Mouse (Mus musculus) hindbrain, embryonic 13.5 days (tissue): Measurements from ENCODE around the gene Ubash3b. TPM values are rescaled to one million over a fixed set of nuclear protein-coding genes. Genes with fewer than 3 reads are reported as not detected.
A peak's percentile ranks its signal among the peaks of the same experiment; 100 is the strongest.

ENCODE experiments used
- ATAC-seq: fragments of 200-750 bp; cut with Nextera tagmentation; 2 replicates; pipeline ENCODE4 v1.8.0; 2017; ENCODE audit warnings: moderate TSS enrichment; ENCODE audit not compliant: low FRiP score
- H3K27ac ChIP-seq: fragments of 300-500 bp; sonication (generic); 2 replicates; pipeline ENCODE4 v1.5.1; 2015; ENCODE audit warnings: inconsistent platforms, mild to moderate bottlenecking, moderate library complexity
- H3K27me3 ChIP-seq: fragments of 300-500 bp; sonication (generic); 2 replicates; pipeline ENCODE4 v1.6.1; 2015; ENCODE audit warnings: mild to moderate bottlenecking, inconsistent platforms
- H3K36me3 ChIP-seq: fragments of 300-500 bp; sonication (generic); 2 replicates; pipeline ENCODE4 v1.6.1; 2015; ENCODE audit warnings: mild to moderate bottlenecking, inconsistent platforms
- H3K4me1 ChIP-seq: fragments of 300-500 bp; sonication (generic); replicated peaks from 2 replicates; pipeline ENCODE4 v1.6.1; 2015; ENCODE audit warnings: inconsistent platforms
- H3K4me2 ChIP-seq: fragments of 300-500 bp; sonication (generic); 2 replicates; pipeline ENCODE4 v1.6.1; 2015; ENCODE audit warnings: inconsistent platforms, mild to moderate bottlenecking, moderate library complexity
- H3K4me3 ChIP-seq: fragments of 300-500 bp; sonication (generic); 2 replicates; pipeline ENCODE4 v1.5.1; 2015; ENCODE audit warnings: mild to moderate bottlenecking, inconsistent platforms
- H3K9ac ChIP-seq: fragments of 300-500 bp; sonication (generic); 2 replicates; pipeline ENCODE4 v1.6.1; 2015; ENCODE audit warnings: mild to moderate bottlenecking, inconsistent platforms
- H3K9me3 ChIP-seq: fragments of 300-500 bp; sonication (generic); 2 replicates; pipeline ENCODE4 v1.6.1; 2016; ENCODE audit warnings: inconsistent platforms
- WGBS: fragments of 180-500 bp; shearing (Covaris S2); methylation state at CpG from one replicate; pipeline ENCODE4 v1.1.7; 2015; 5-methylcytosine and 5-hydroxymethylcytosine counted together
- polyA plus RNA-seq: library from polyadenylated mRNA; unstranded; fragments of >200 nt; fragmentation: Nextera tagmentation; extraction: Ambion mirVana; gene quantifications from 2 replicates; pipeline ENCODE4 v1.2.1, GENCODE M21; 2015

Ubash3b gene
- polyA plus RNA-seq, 1 experiment from 2014 or later, result 18.2 TPM

DNA sequence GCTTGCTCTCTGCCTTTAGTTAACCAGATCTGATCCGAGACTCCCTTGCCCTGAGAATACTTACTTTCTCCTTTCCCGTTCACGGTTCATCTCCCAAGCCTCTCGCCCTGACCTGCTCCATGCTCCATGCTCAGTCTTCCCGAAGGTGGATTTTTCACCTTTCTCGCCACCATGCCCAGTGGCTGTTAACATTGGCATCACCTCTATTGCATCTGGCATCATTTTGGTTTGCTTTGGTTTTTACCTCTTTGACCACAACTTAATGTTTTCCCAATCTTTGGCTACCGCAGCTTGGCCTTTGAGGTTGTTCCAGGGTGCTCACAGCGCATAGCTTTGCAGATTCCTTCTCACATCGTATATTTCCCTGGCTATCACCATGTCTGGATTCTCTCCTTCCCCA, 26.0 kb upstream of the Ubash3b start:
- no peaks in the 10 kb centered on the region for H3K36me3 ChIP-seq
- no peak for ATAC-seq
- no peak overlapping the region for H3K27ac ChIP-seq
- no peak overlapping the region for H3K9ac ChIP-seq
- 93% methylated on average over 9 of the region's 9 CpGs for WGBS
- H3K27me3 ChIP-seq, result no peaks in the 10 kb centered on the region
- H3K4me1 ChIP-seq, result 0 out of 2 replicates have a peak, but pooled peaks cover 8% of the 10 kb centered on the region
- no peak overlapping the region for H3K4me3 ChIP-seq
- no peaks in the 10 kb centered on the region for H3K9me3 ChIP-seq
- no peak overlapping the region for H3K4me2 ChIP-seq

DNA sequence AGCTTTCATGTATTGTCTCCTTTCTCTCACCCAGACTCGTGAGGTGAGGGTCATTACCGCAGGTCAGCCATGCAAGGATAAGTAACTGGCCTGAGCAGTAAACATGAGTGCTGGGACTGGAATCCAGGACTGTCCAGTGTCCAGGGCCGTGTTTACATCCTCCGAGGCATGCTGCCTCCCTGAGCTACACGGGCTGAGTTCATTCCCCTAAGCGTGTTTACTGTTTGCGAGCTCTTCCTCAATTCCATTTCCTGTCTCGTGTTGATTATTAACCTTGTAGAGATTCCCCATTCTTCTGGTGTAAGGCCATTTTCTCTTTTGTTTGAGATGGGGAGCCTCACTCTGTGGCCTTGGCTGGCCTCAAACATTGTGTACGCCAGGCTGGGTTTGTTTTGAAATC, 23.8 kb upstream of the Ubash3b start:
- Histone ChIP-seq H3K4me1 (no peaks in the 10 kb centered on the region), H3K9ac (no peak overlapping the region), H3K4me2 (no peak overlapping the region), H3K27me3 (no peaks in the 10 kb centered on the region), H3K36me3 (no peaks in the 10 kb centered on the region), H3K9me3 (no peaks in the 10 kb centered on the region), H3K27ac (no peak overlapping the region), H3K4me3 (no peak overlapping the region)
- no peak for ATAC-seq
- WGBS, result 61% methylated on average over 9 of the region's 9 CpGs

DNA sequence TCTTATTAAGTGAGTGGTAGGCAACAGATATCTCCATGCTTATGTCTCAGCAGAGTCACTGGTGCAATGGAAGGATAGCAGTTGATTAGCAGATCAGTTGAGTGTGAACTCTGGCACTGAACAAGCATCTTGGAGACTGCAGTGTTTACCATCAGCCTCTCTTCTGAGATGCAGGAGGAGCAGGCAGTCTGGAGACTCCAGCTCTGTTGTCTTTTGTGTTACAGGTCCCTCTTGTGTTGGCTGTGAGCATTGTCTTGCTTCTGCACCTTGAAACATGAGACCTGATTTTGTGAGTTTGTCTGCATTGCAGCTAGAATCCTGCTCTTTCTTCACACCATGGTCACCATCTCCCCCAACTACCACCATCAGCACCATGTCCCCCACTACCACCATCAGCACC, 21.1 kb upstream of the Ubash3b start:
- Histone ChIP-seq H3K27me3 (no peaks in the 10 kb centered on the region), H3K9ac (no peak overlapping the region), H3K4me1 (no peaks in the 10 kb centered on the region), H3K9me3 (no peaks in the 10 kb centered on the region), H3K4me3 (no peak overlapping the region), H3K4me2 (no peak overlapping the region), H3K36me3 (no peaks in the 10 kb centered on the region), H3K27ac (no peak overlapping the region; the same call in 1 of the 2 replicates)
- peak; percentile 77; the same call in 1 of the 2 replicates for ATAC-seq

DNA sequence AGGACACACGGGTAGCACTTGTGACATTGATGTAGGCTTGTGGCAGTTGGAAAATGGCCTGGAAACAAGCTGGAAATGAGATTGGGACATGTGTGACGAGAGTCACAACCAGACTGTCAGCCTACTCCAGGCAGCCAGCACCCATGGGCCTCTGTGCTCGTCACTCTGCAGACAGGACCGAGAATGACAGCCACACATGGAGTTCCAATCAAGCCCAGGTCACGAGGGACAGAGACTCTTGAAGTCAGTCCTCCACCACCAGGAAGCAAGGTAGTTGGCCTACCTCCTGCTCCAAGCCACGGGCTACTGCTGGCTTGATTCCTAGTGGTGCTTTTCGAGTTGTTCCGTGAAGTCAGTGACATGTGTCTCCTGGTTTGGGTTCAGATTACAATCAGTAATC, 20.3 kb upstream of the Ubash3b start:
- WGBS, result 77% methylated on average over 8 of the region's 8 CpGs

DNA sequence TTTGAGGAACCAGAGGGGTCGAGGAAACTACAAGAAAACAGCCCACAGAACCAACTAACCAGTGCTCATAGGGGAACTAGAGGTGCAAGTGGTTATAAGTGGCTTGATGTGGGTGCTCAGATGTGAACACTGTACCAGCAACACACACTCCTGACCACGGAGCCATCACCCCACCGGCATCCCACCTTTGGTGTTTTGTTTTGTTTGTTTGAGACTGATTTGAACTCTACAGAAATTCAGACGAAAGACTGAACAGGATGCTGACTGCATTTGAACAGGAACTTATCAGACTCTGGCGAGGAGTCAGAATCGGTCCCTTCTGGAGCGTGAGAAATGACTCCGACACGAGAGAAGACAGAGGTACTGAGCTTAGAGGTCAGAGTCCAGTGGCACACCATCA, 19.9 kb upstream of the Ubash3b start:
- H3K9me3 ChIP-seq, result no peaks in the 10 kb centered on the region
- H3K4me2 ChIP-seq, result no peak overlapping the region
- ATAC-seq, result no peak
- 83% methylated on average over 9 of the region's 9 CpGs for WGBS
- H3K27ac ChIP-seq, result no peak overlapping the region
- no peaks in the 10 kb centered on the region for H3K36me3 ChIP-seq
- H3K27me3 ChIP-seq, result no peaks in the 10 kb centered on the region
- H3K4me1 ChIP-seq, result no peaks in the 10 kb centered on the region
- no peak overlapping the region for H3K4me3 ChIP-seq
- no peak overlapping the region for H3K9ac ChIP-seq

More for the DNA sequence above, 20.3 kb upstream of the Ubash3b start:
- Histone ChIP-seq H3K9ac (no peak overlapping the region), H3K27me3 (no peaks in the 10 kb centered on the region), H3K4me2 (no peak overlapping the region), H3K4me1 (no peaks in the 10 kb centered on the region), H3K9me3 (no peaks in the 10 kb centered on the region), H3K36me3 (no peaks in the 10 kb centered on the region), H3K27ac (no peak overlapping the region), H3K4me3 (no peak overlapping the region)
- no peak for ATAC-seq

DNA sequence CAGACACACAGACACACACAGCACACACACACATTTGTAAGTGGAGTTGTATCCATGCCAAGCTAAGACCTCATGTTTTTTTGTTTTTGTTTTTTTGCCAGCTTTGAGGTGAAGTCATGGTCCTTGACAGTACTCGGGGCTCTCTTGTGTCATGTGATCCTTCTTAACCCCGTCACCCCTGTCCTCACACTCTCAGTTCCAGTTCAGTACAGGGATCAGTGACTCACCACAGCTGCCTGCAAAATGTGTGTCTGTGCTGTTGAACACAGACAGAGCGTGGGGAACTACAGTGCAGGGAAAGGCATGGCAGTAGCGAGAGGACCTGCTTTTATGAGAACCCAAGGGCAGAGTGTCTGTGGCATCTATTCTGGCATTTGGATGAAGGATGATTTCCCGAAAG, 17.6 kb upstream of the Ubash3b start:
- H3K9ac ChIP-seq, result no peak overlapping the region
- no peak overlapping the region for H3K4me3 ChIP-seq
- H3K27ac ChIP-seq, result no peak overlapping the region
- 89% methylated on average over 5 of the region's 5 CpGs for WGBS
- H3K36me3 ChIP-seq, result no peaks in the 10 kb centered on the region
- ATAC-seq, result no peak
- H3K4me1 ChIP-seq, result no peaks in the 10 kb centered on the region
- no peak overlapping the region for H3K4me2 ChIP-seq
- H3K9me3 ChIP-seq, result no peaks in the 10 kb centered on the region
- no peaks in the 10 kb centered on the region for H3K27me3 ChIP-seq

DNA sequence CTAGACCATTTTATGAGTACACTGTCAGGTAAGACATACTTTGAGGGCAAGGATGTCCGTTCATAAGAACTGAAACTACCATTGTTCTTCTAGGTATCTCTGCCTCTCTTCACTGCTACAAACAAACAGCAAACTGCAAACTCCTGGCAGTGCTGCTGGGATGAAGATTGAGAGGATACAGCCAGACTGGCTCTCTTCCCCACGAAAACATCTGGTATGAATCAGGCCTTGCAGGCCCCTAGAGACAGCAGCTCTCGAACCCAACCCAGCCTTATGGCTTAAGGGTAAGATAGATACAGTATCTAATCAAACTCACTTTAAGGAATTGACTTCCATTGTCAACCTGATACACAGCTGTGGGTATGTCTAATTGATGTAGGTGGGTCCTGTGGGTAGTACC, 11.7 kb upstream of the Ubash3b start:
- no peak overlapping the region for H3K9ac ChIP-seq
- no peak overlapping the region for H3K27ac ChIP-seq
- H3K4me2 ChIP-seq, result no peak overlapping the region
- no peaks in the 10 kb centered on the region for H3K36me3 ChIP-seq
- H3K27me3 ChIP-seq, result no peaks in the 10 kb centered on the region
- no peaks in the 10 kb centered on the region; the same call in 1 of the 2 replicates for H3K4me1 ChIP-seq
- no peak overlapping the region for H3K4me3 ChIP-seq
- no peaks in the 10 kb centered on the region for H3K9me3 ChIP-seq
- 66% methylated on average over 3 of the region's 3 CpGs for WGBS
- no peak for ATAC-seq

DNA sequence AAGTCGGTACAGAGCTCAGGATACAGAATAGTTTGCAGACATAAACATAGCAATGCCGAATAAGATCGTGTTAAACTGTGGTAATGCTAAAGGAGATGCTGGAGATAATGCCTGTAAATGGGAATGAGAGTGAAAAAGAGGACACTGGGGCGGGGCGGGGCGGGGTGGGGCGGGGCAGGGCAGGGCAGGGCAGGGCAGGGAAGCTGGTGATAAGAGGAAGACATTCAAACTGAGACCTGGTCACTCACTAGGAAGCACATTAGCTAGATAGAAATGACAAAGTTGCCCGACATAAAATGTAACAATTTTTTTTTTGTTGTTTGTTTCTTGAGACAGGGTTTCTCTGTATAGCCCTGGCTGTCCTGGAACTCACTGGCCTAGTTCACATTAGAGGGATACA, 10.9 kb upstream of the Ubash3b start:
- 87% methylated on average over 8 of the region's 8 CpGs for WGBS
- Histone ChIP-seq H3K27ac (no peak overlapping the region), H3K27me3 (no peaks in the 10 kb centered on the region), H3K9ac (no peak overlapping the region), H3K4me2 (no peak overlapping the region), H3K4me1 (no peaks in the 10 kb centered on the region; the same call in 1 of the 2 replicates), H3K9me3 (no peaks in the 10 kb centered on the region), H3K4me3 (no peak overlapping the region), H3K36me3 (no peaks in the 10 kb centered on the region)
- ATAC-seq, result no peak

DNA sequence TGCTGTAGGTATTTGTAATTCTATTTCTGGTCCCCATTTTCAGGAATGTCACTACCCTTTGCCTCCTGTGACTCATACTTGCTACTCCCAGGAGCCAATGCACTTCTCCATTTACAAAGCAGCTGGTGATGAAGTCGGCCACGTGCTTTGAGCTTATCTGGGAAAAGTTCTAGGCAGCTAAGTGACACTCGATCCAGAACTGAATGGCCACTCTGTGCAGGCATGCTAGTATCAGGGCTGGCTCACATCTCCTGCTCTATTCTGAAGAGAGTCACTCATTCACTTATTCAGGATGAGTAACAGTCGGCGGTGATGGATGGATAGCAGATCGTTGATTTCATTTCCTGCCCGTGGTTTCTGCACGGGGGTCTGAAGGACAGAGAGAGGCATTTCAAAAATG, 8.5 kb upstream of the Ubash3b start:
- no peak for ATAC-seq
- H3K4me2 ChIP-seq, result no peak overlapping the region
- no peak overlapping the region for H3K27ac ChIP-seq
- WGBS, result 60% methylated on average over 8 of the region's 8 CpGs
- H3K27me3 ChIP-seq, result no peaks in the 10 kb centered on the region
- no peak overlapping the region for H3K4me3 ChIP-seq
- no peaks in the 10 kb centered on the region for H3K9me3 ChIP-seq
- H3K4me1 ChIP-seq, result no peaks in the 10 kb centered on the region; the same call in none of the 2 replicates
- no peaks in the 10 kb centered on the region for H3K36me3 ChIP-seq
- no peak overlapping the region for H3K9ac ChIP-seq

DNA sequence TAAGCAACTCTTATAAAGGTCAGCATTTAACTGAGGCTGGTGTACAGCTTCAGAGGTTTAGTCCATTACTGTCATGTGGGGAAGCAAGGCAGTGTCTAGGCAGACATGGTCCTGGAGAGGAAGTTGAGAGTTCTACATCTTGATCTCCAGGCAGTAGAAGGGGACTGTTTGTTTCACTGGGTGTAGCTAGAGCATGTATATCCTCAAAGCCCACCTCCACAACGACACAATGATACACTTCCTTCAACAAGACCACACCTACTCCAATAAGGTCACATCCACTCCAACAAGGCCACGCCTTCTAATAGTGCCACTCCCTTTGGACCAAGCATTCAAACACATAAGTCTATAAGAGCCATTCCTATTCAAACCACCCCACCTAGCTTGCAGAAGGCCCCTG, 7.2 kb upstream of the Ubash3b start:
- H3K9me3 ChIP-seq, result no peaks in the 10 kb centered on the region
- H3K36me3 ChIP-seq, result no peaks in the 10 kb centered on the region
- no peaks in the 10 kb centered on the region for H3K27me3 ChIP-seq
- no peak overlapping the region for H3K27ac ChIP-seq
- H3K4me3 ChIP-seq, result no peak overlapping the region
- no peak overlapping the region for H3K4me2 ChIP-seq
- no peak for ATAC-seq
- H3K4me1 ChIP-seq, result no peaks in the 10 kb centered on the region; the same call in none of the 2 replicates
- no peak overlapping the region for H3K9ac ChIP-seq
- 84% methylated on average over 2 of the region's 2 CpGs for WGBS

DNA sequence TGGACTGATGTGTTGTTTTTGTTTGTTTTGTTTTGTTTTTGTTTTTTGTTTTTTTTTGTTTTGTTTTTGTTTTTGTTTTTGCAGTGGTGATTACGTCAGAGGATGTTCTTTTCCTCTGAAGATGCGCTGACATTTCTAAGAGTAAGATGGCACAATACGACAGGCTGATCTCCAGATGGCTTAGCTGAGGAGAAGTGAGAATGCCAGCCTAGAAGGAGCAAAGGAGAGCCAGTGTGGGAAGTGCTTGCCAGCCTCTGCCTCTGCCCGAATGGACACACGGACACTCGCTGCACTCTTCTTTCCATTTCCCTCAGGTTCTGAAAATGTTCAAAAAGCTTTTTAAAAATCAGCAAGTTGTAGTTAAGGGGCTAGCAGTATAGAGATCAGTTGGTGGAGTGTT, 6.7 kb upstream of the Ubash3b start:
- ATAC-seq, result no peak
- no peak overlapping the region for H3K9ac ChIP-seq
- H3K9me3 ChIP-seq, result no peaks in the 10 kb centered on the region
- 90% methylated on average over 6 of the region's 6 CpGs for WGBS
- H3K4me1 ChIP-seq, result no peaks in the 10 kb centered on the region; the same call in none of the 2 replicates
- H3K4me3 ChIP-seq, result no peak overlapping the region
- no peaks in the 10 kb centered on the region for H3K27me3 ChIP-seq
- no peaks in the 10 kb centered on the region for H3K36me3 ChIP-seq
- no peak overlapping the region for H3K27ac ChIP-seq
- no peak overlapping the region for H3K4me2 ChIP-seq

DNA sequence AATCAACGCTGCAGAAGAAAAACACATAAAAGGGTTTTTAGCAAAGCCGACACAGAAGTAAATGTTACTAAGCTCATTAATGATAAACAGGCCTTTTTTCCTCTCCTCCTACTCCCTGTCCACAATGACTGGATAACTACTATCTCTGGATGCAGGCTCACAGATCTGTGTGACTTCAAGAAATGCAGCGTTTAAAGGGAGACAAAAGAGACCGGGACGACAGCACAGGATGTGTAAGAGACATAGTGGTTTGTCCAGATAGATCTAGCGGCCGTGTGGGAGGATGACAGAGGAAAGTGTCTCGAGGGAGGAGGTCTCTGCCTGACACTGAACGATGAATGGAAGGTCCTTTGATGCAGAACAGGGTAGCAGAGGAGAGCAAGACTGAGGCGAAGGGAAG, 5.4 kb upstream of the Ubash3b start:
- Histone ChIP-seq H3K9ac (no peak overlapping the region), H3K4me2 (no peak overlapping the region), H3K9me3 (no peaks in the 10 kb centered on the region), H3K27ac (no peak overlapping the region), H3K27me3 (no peaks in the 10 kb centered on the region), H3K36me3 (no peaks in the 10 kb centered on the region), H3K4me3 (no peak overlapping the region), H3K4me1 (no peaks in the 10 kb centered on the region; the same call in none of the 2 replicates)
- ATAC-seq, result no peak
- WGBS, result 45% methylated on average over 9 of the region's 10 CpGs

DNA sequence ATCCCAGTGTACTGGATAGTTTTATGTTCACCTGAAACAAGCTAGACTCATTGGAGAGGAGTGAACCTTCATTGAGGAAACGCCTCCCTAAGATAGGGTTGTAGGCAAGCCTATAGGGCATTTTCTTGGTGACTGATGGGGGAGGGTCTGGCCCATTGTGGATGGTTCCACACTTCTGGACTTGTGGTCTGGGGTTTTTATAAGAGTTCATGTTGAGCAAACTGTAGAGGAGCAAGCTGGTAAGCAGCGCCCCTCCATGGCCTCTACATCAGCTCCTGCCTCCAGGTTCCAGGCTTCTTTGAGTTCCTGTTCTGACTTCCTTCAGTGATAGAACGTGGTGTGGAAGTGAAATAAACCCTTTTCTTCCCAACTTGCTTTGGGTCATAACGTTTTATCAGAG, 866 bp upstream of the Ubash3b start:
- 84% methylated on average over 4 of the region's 4 CpGs for WGBS
- H3K4me2 ChIP-seq, result no peak overlapping the region
- H3K27ac ChIP-seq, result no peak overlapping the region
- H3K9me3 ChIP-seq, result no peaks in the 10 kb centered on the region
- no peak overlapping the region for H3K4me3 ChIP-seq
- peaks cover 11% of the 10 kb centered on the region for H3K4me1 ChIP-seq
- peaks cover 8% of the 10 kb centered on the region; the same call in 1 of the 2 replicates for H3K27me3 ChIP-seq
- ATAC-seq, result no peak
- H3K9ac ChIP-seq, result no peak overlapping the region
- H3K36me3 ChIP-seq, result no peaks in the 10 kb centered on the region
